Mouse (Mus musculus) cortical plate, adult 2 months (tissue): ENCODE data around the gene Gadd45gip1. TPM values are rescaled to one million over a fixed set of nuclear protein-coding genes. Genes with fewer than 3 reads are reported as not detected.
"Not testable (repeated sequence)": the region's sequence is repeated elsewhere in the genome, so short reads cannot be mapped to it uniquely, and the experiment has no call there.

Experiments
- H3K27ac ChIP-seq: fragments of 200-500 bp; 2 replicates; pipeline ENCODE4 v1.5.1; 2012; ENCODE audit warnings: low read length, control low read depth, inconsistent platforms; ENCODE audit not compliant: insufficient read depth
- H3K4me1 ChIP-seq: fragments of 200-500 bp; 2 replicates; pipeline ENCODE4 v1.6.1; 2011; ENCODE audit warnings: low read length; ENCODE audit not compliant: control insufficient read depth, insufficient read depth
- H3K4me3 ChIP-seq: fragments of 200-500 bp; 2 replicates; pipeline ENCODE4 v1.5.1; 2011; ENCODE audit warnings: mild to moderate bottlenecking, low read length, control low read depth; ENCODE audit not compliant: insufficient read depth
- CTCF ChIP-seq: fragments of 200-500 bp; IDR thresholded peaks from 2 replicates; pipeline ENCODE4 v1.5.1; 2011; ENCODE audit warnings: mild to moderate bottlenecking, control low read depth, low read length; ENCODE audit not compliant: insufficient read depth; ENCODE audit errors: extremely low read depth
- POLR2A ChIP-seq: fragments of 200-500 bp; IDR thresholded peaks from 2 replicates; pipeline ENCODE4 v1.6.1; 2011; ENCODE audit warnings: mild to moderate bottlenecking, low read length, control low read depth; ENCODE audit not compliant: insufficient read depth; ENCODE audit errors: extremely low read depth
- polyA plus RNA-seq: library from polyadenylated mRNA; depleted of rRNA; stranded (reverse); fragments of >200 nt; gene quantifications from 2 replicates; pipeline ENCODE4 v1.2.3, GENCODE M21; 2012

Gene Gadd45gip1
- polyA plus RNA-seq, 1 experiment = 26.0 TPM

DNA sequence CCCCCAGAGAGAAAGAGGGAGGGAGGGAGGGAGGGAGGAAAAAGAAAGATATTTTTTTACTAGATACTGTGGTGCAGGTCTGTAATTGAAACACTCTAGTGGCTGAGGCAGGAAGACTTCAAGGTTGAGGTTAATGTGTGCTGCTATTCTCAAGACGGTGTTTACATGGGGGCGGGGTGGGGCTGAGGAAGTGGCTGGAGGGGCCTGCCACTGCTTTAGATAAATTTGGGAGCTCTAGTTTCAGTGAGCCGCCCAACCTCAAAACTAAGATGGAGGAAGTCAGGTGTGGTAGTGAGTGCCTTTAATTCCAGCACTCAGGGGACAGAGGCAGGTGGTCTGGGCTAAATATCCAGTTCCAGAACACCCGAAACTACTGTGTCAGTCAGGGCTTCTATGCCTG, 5.7 kb upstream of the Gadd45gip1 start:
- Histone ChIP-seq H3K27ac (no peak overlapping the region), H3K4me1 (no peaks in the 10 kb centered on the region), H3K4me3 (no peak overlapping the region)
- no peak for TF ChIP-seq POLR2A
- no peak for TF ChIP-seq CTCF

- H3K4me3 ChIP-seq, H3K27ac ChIP-seq, H3K4me1 ChIP-seq: not testable (repeated sequence)
These were observed 4.8 kb upstream of the Gadd45gip1 start for GRCm38 (mm10) chr8:84826518-84826917.

DNA sequence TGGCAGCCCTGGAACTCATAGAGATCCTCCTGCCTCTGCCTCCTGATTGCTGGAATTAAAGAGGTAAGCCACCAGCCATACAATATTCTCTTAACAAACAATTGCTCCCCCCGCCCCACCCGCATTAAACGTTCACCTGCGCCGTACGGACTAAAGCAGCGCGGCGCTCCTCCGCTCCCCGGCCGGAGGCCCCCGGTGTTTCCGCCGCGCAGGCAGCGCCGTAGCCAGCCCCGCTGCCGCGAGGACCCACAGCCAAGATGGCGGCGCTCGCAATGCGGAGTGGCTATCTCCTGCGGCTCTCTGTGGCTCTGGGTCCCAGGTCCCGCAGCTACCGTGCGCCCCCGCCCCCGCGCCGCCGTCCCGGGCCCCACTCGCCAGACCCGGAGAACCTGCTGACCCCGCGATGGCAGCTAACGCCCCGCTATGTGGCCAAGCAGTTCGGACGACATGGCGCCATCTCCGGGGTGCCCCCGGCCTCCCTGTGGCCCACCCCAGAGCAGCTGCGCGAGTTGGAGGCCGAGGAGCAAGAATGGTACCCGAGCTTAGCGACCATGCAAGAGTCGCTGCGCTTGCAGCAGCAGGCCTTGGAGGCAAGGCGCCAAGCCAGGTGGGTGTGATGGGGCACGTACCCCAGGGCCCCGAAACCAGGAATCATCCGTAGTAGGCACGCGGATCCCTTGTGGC, 854 bp downstream of the Gadd45gip1 start:
- TF ChIP-seq CTCF = no peak
- TF ChIP-seq POLR2A = peak; percentile 70

GRCm38 (mm10) chr8:84832759-84833742, 1.7 kb downstream of the Gadd45gip1 start:
- peak overlapping the region; percentile 99 for H3K4me3 ChIP-seq
- no peaks in the 10 kb centered on the region; the same call in 1 of the 2 replicates for H3K4me1 ChIP-seq
- H3K27ac ChIP-seq = peak overlapping the region; percentile 80
- 0 out of 2 replicates have a peak, but pooled peaks have one; percentile 2 for TF ChIP-seq CTCF
- TF ChIP-seq POLR2A = no peak

More for the DNA sequence above, 854 bp downstream of the Gadd45gip1 start:
- peak overlapping the region; percentile 99 for H3K4me3 ChIP-seq
- no peaks in the 10 kb centered on the region; the same call in 1 of the 2 replicates for H3K4me1 ChIP-seq
- H3K27ac ChIP-seq = peak overlapping the region; percentile 80

GRCm38 (mm10) chr8:84834002-84834865, 2.9 kb downstream of the Gadd45gip1 start:
- no peak overlapping the region for H3K4me3 ChIP-seq
- no peaks in the 10 kb centered on the region; the same call in 1 of the 2 replicates for H3K4me1 ChIP-seq
- no peak overlapping the region for H3K27ac ChIP-seq
- TF ChIP-seq POLR2A (0 out of 2 replicates have a peak, but pooled peaks have one; percentile 26), CTCF (no peak)

- Histone ChIP-seq H3K4me1 (no peaks in the 10 kb centered on the region; the same call in 1 of the 2 replicates), H3K27ac (no peak overlapping the region)
- TF ChIP-seq CTCF = no peak
- no peak for TF ChIP-seq POLR2A
These were observed 3.8 kb downstream of the Gadd45gip1 start for GRCm38 (mm10) chr8:84834866-84835855.

GRCm38 (mm10) chr8:84837149-84837911, 6.0 kb downstream of the Gadd45gip1 start:
- no peak for TF ChIP-seq POLR2A
- no peak for TF ChIP-seq CTCF
- Histone ChIP-seq H3K4me3 (no peak overlapping the region), H3K4me1 (no peaks in the 10 kb centered on the region; the same call in 1 of the 2 replicates), H3K27ac (no peak overlapping the region)

More at GRCm38 (mm10) chr8:84834866-84835855, 3.8 kb downstream of the Gadd45gip1 start:
- H3K4me3 ChIP-seq = no peak overlapping the region
